Mouse (Mus musculus): ENCODE measurements at regions not wholly inside any gene's neighbourhood (a gene's known extent, or its start where the extent isn't known, plus 50 kb on each side); places are given as distances from the start of the nearest gene placed in this dataset.

GRCm38 (mm10) chr13:34456051-34456450 lies 111.1 kb upstream of the Slc22a23 start:
- Histone ChIP-seq H3K4me3 (no peak overlapping the region), H3K27ac (no peak overlapping the region)
- DNase-seq (ENCODE audit: extremely low spot score in 1 of 2, low spot score in 2 of 2) = no peak
- intact Hi-C loops (cut with DNase I) = no loop called here
- TF ChIP-seq CTCF (IDR thresholded peaks at IDR 0.05) = no peak

GRCm38 (mm10) chr13:34446806-34447205 lies 101.8 kb upstream of the Slc22a23 start:
- H3K4me3 ChIP-seq = no peak overlapping the region
- DNase-seq (ENCODE audit: extremely low spot score in 1 of 2, low spot score in 2 of 2) = no peak
- TF ChIP-seq CTCF (IDR thresholded peaks at IDR 0.05) = no peak
- no peak overlapping the region for H3K27ac ChIP-seq
- intact Hi-C loops (cut with DNase I) = no loop called here

DNA sequence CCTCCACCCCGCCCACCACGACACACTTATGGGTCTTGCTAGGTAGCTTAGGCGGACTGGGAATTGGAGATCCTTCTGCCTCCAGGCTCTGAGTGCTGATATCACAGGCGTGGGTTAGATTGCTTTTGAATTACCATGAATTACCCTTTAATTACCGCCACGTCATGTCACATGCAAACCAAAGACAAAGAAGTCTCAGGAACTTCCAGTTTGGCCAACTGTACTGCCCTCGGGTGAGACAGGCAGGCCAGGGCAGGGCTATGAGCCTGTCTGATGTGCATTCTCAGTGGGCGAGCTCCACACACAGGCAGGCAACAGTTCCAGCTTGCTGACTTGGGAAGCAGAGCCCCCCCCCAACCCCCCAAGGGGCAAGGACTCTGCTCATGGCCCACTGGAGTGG lies 101.3 kb upstream of the Slc22a23 start:
- no peak for DNase-seq (ENCODE audit: extremely low spot score in 1 of 2, low spot score in 2 of 2)
- H3K4me3 ChIP-seq = no peak overlapping the region
- no peak overlapping the region for H3K27ac ChIP-seq
- intact Hi-C loops (cut with DNase I) = no loop called here
- TF ChIP-seq CTCF (IDR thresholded peaks at IDR 0.05) = no peak

- no peak for TF ChIP-seq CTCF (IDR thresholded peaks at IDR 0.05)
- Histone ChIP-seq H3K4me3 (no peak overlapping the region), H3K27ac (no peak overlapping the region)
- intact Hi-C loops (cut with DNase I) = no loop called here
- DNase-seq (ENCODE audit: extremely low spot score in 1 of 2, low spot score in 2 of 2) = no peak
Observed at GRCm38 (mm10) chr13:34441347-34441746, 96.4 kb upstream of the Slc22a23 start.

- TF ChIP-seq CTCF (IDR thresholded peaks at IDR 0.05) = no peak
- Histone ChIP-seq H3K27ac (no peak overlapping the region), H3K4me3 (no peak overlapping the region)
- no peak for DNase-seq (ENCODE audit: extremely low spot score in 1 of 2, low spot score in 2 of 2)
- intact Hi-C loops (cut with DNase I) = no loop called here
Observed at GRCm38 (mm10) chr13:34427527-34427926, 82.5 kb upstream of the Slc22a23 start.

- DNase-seq (ENCODE audit: extremely low spot score in 1 of 2, low spot score in 2 of 2) = no peak
- no peak overlapping the region for H3K4me3 ChIP-seq
- TF ChIP-seq CTCF (IDR thresholded peaks at IDR 0.05) = no peak
- H3K27ac ChIP-seq = no peak overlapping the region
- intact Hi-C loops (cut with DNase I) = no loop called here
Observed at GRCm38 (mm10) chr13:34424921-34425320, 79.9 kb upstream of the Slc22a23 start.

DNA sequence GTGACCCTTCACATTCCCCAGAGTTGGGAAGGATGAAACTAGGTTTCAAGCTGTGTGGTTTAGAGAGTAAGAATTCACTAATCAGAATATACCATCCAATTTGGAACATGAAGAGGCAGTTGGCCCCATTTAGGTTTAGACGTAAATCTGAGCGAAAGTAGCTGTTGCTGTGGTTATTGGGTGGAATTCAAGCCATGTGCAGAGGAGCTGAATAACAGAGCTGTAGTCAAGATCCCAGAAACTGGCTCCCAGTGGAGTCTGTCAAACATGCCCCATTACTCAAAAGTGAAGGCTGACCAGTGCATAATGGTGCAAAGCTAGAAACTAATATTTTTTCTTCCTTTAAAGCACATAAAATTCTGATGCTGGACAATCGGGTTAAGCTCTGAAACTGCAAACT lies 76.7 kb upstream of the Slc22a23 start:
- intact Hi-C loops (cut with DNase I) = loop anchor here (2.0 kb wide), 1 partner anchor 235 kb away; no protein-coding TSS in a partner anchor
- no peak overlapping the region for H3K4me3 ChIP-seq
- DNase-seq (ENCODE audit: extremely low spot score in 1 of 2, low spot score in 2 of 2) = no peak

DNA sequence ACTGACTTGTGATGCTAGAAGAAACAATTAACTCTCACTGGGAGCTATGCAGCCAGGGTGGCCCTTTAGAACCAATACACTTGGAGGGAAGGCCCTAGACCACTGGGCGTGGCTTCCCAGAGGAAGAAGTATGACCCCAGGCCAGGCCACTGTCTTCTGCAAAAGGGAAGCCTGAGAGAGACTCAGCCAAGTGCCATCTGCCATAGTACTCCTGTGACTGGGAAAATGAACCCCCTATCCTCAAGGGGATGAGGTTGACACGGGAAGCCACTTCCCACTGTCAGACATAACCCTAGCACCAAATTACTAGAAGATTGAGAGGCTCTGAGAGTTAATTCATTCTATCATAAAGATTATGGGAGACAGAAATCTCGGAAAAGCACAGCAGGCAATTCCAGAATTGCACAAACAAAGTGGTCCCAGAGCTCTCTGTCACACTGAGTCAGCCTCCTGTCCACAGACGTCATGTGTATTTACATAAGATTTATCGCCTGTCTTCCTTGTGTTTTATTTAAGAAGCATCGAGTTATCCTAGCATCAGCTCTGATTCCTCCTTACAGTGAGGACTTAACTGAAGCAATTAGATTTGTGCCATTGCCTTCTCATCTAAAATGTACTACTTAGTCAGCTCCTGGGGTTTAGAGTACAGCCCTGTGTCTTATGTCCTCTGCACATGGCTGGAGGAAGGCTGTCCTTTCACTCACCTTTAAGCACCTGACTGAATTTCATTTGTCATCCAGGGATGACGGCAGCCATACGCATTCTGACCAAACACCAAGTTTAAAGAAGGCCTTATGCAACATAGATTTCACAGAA lies 75.6 kb upstream of the Slc22a23 start:
- TF ChIP-seq CTCF (IDR thresholded peaks at IDR 0.05) = no peak
- intact Hi-C loops (cut with DNase I) = loop anchor here (2.0 kb wide), 1 partner anchor 234 kb away; no protein-coding TSS in a partner anchor
- no peak for DNase-seq (ENCODE audit: extremely low spot score in 1 of 2, low spot score in 2 of 2)
- Histone ChIP-seq H3K4me3 (no peak overlapping the region), H3K27ac (no peak overlapping the region)

More for the DNA sequence above, 76.7 kb upstream of the Slc22a23 start:
- TF ChIP-seq CTCF (IDR thresholded peaks at IDR 0.05) = no peak
- no peak overlapping the region for H3K27ac ChIP-seq

GRCm38 (mm10) chr13:34419061-34419460 lies 74.1 kb upstream of the Slc22a23 start:
- TF ChIP-seq CTCF (IDR thresholded peaks at IDR 0.05) = no peak
- intact Hi-C loops (cut with DNase I) = no loop called here
- H3K4me3 ChIP-seq = no peak overlapping the region

GRCm38 (mm10) chr13:34416603-34417002 lies 71.6 kb upstream of the Slc22a23 start:
- Histone ChIP-seq H3K4me3 (no peak overlapping the region), H3K27ac (no peak overlapping the region)
- no peak for TF ChIP-seq CTCF (IDR thresholded peaks at IDR 0.05)
- intact Hi-C loops (cut with DNase I) = no loop called here
- DNase-seq (ENCODE audit: extremely low spot score in 1 of 2, low spot score in 2 of 2) = no peak

More at GRCm38 (mm10) chr13:34419061-34419460, 74.1 kb upstream of the Slc22a23 start:
- no peak overlapping the region for H3K27ac ChIP-seq
- DNase-seq (ENCODE audit: extremely low spot score in 1 of 2, low spot score in 2 of 2) = no peak

GRCm38 (mm10) chr13:34414533-34414932 lies 69.6 kb upstream of the Slc22a23 start:
- DNase-seq (ENCODE audit: extremely low spot score in 1 of 2, low spot score in 2 of 2) = no peak
- TF ChIP-seq CTCF (IDR thresholded peaks at IDR 0.05) = no peak
- H3K27ac ChIP-seq = no peak overlapping the region
- no peak overlapping the region for H3K4me3 ChIP-seq
- intact Hi-C loops (cut with DNase I) = no loop called here

GRCm38 (mm10) chr13:34408669-34409055 lies 63.7 kb upstream of the Slc22a23 start:
- DNase-seq (ENCODE audit: extremely low spot score in 1 of 2, low spot score in 2 of 2) = no peak
- TF ChIP-seq CTCF (IDR thresholded peaks at IDR 0.05) = no peak
- Histone ChIP-seq H3K4me3 (no peak overlapping the region), H3K27ac (peak overlapping the region; percentile 16; the same call in 1 of the 2 replicates)
- intact Hi-C loops (cut with DNase I) = no loop called here

Measured in left cerebral cortex, adult 2 months (tissue).